Mouse (Mus musculus) heart, adult 2 months (tissue): ENCODE measurements at regions not wholly inside any gene's neighbourhood (a gene's known extent, or its start where the extent isn't known, plus 50 kb on each side); places are given as distances from the start of the nearest gene placed in this dataset.

ENCODE experiments used
- CTCF ChIP-seq: fragments of 200-600 bp; IDR thresholded peaks from 2 replicates; pipeline ENCODE4 v1.8.1; 2022; ENCODE audit warnings: antibody characterized with exemption, mild to moderate bottlenecking, moderate library complexity
- POLR2A ChIP-seq: fragments of 200-500 bp; IDR thresholded peaks from 2 replicates; pipeline ENCODE4 v1.6.1; 2011; ENCODE audit warnings: mild to moderate bottlenecking, low read depth, low read length, control low read depth; ENCODE audit not compliant: insufficient read depth

DNA sequence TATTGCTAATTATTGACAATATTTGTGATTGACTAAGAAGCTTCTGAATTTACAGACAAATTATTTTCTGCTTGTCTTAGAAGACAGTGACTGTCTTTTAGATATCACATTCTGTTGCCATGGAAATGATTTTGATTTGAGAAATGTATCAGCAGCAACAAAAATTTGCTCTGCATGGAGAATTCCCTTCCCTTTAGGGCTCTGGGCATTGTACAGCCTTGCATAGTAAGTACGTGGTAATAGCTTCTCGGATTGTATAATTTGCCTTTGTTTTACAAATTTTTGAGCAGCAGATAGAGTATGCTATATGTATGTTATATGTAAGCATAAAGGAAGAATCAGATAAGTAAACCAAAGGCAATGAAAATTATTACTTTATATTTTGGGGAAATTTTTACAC, 976.1 kb downstream of the Olfm4 start:
- TF ChIP-seq CTCF (no peak), POLR2A (no peak)
